Mouse (Mus musculus) adrenal gland, adult 8-10 months (tissue): ENCODE data around the gene Tex45. TPM values are rescaled to one million over a fixed set of nuclear protein-coding genes. Genes with fewer than 3 reads are reported as not detected.
A peak's percentile ranks its signal among the peaks of the same experiment; 100 is the strongest.

Source experiments
- DNase-seq: peaks from one replicate; pipeline ENCODE4 v3.0.0; 2022
- total RNA-seq, 4 experiments: library from RNA; stranded (reverse); gene quantifications; 2 replicates each; pipeline ENCODE4 v1.2.4; 2022

Tex45 gene
- total RNA-seq: under 1 TPM in 2 of 4 experiments, not detected in 2; 0.28 to 0.46 TPM

GRCm38 (mm10) chr8:3470562-3470961, at the start of gene Tex45:
Tex45 (plus strand) TSS chr8:3470862.
- no peak for DNase-seq

GRCm38 (mm10) chr8:3421507-3421906, 49.2 kb upstream of the Tex45 start:
- no peak for DNase-seq

GRCm38 (mm10) chr8:3425217-3425616, 45.4 kb upstream of the Tex45 start:
- no peak for DNase-seq

- DNase-seq: no peak
These were observed 44.5 kb upstream of the Tex45 start for GRCm38 (mm10) chr8:3426211-3426610.

- DNase-seq: no peak
These were observed 42.2 kb upstream of the Tex45 start for GRCm38 (mm10) chr8:3428426-3428825.

GRCm38 (mm10) chr8:3429966-3430365, 40.7 kb upstream of the Tex45 start:
- DNase-seq: peak; percentile 61

GRCm38 (mm10) chr8:3431113-3431512, 39.5 kb upstream of the Tex45 start:
- DNase-seq: no peak

GRCm38 (mm10) chr8:3436492-3436891, 34.2 kb upstream of the Tex45 start:
- DNase-seq: no peak

GRCm38 (mm10) chr8:3439510-3439909, 31.2 kb upstream of the Tex45 start:
- DNase-seq: no peak

- no peak for DNase-seq
These were observed 21.4 kb upstream of the Tex45 start for GRCm38 (mm10) chr8:3449226-3449625.

- peak; percentile 26 for DNase-seq
These were observed 20.0 kb upstream of the Tex45 start for GRCm38 (mm10) chr8:3450670-3451069.

GRCm38 (mm10) chr8:3451992-3452391, 18.7 kb upstream of the Tex45 start:
- no peak for DNase-seq

- DNase-seq: no peak
These were observed 7.4 kb upstream of the Tex45 start for GRCm38 (mm10) chr8:3463248-3463647.

GRCm38 (mm10) chr8:3464309-3464708, 6.4 kb upstream of the Tex45 start:
- no peak for DNase-seq

- peak; percentile 98 for DNase-seq
These were observed 3.4 kb upstream of the Tex45 start, which contains the start of gene Pex11g for GRCm38 (mm10) chr8:3467006-3467885. Pex11g (minus strand) TSS chr8:3467680.

- DNase-seq: no peak
These were observed 2.6 kb upstream of the Tex45 start for GRCm38 (mm10) chr8:3467886-3468545.

- no peak for DNase-seq
These were observed 1.8 kb upstream of the Tex45 start for GRCm38 (mm10) chr8:3468838-3469237.

- no peak for DNase-seq
These were observed 5.2 kb downstream of the Tex45 start for GRCm38 (mm10) chr8:3475715-3476429.

GRCm38 (mm10) chr8:3480221-3480785, 9.6 kb downstream of the Tex45 start:
- no peak for DNase-seq

- no peak for DNase-seq
These were observed 10.9 kb downstream of the Tex45 start for GRCm38 (mm10) chr8:3481605-3482004.

GRCm38 (mm10) chr8:3482240-3482740, 11.6 kb downstream of the Tex45 start:
- DNase-seq: no peak

GRCm38 (mm10) chr8:3483546-3483945, 12.9 kb downstream of the Tex45 start:
- DNase-seq: no peak
